Mouse (Mus musculus) T-helper 2 cell (primary cell): ENCODE measurements around the gene S100a4.

Experiments
- in situ Hi-C: fragments of 300-600 bp; cut with MboI, MseI; formaldehyde crosslinking; loops from one replicate; pipeline ENCODE4 v1.15.1; 2025; ENCODE audit warnings: high pct_unique_total_duplicates

Gene S100a4

GRCm38 (mm10) chr3:90603623-90604022 lies at the start of gene S100a4:
S100a4 (plus strand) TSS chr3:90603771.
- in situ Hi-C loops: loop anchor here (5.0 kb wide), 1 partner anchor 86 kb away; no protein-coding TSS in a partner anchor

GRCm38 (mm10) chr3:90555954-90556353 lies 47.6 kb upstream of the S100a4 start:
- in situ Hi-C loops: no loop called here

GRCm38 (mm10) chr3:90560008-90560628 lies 43.5 kb upstream of the S100a4 start, which contains the start of gene S100a3:
S100a3 (plus strand) TSS chr3:90560578.
- in situ Hi-C loops: no loop called here

- in situ Hi-C loops: loop anchor here (5.0 kb wide), 1 partner anchor 47 kb away; the partner anchor contains the start of gene S100a14
Observed at GRCm38 (mm10) chr3:90574691-90575090, 28.9 kb upstream of the S100a4 start.

- in situ Hi-C loops: no loop called here
Observed at GRCm38 (mm10) chr3:90575320-90575719, 28.3 kb upstream of the S100a4 start.

GRCm38 (mm10) chr3:90576351-90577001 lies 27.1 kb upstream of the S100a4 start:
- in situ Hi-C loops: no loop called here

GRCm38 (mm10) chr3:90579433-90579832 lies 24.1 kb upstream of the S100a4 start:
- in situ Hi-C loops: no loop called here

- in situ Hi-C loops: loop anchor here (5.0 kb wide), 1 partner anchor 36 kb away; no protein-coding TSS in a partner anchor
Observed at GRCm38 (mm10) chr3:90581141-90581540, 22.4 kb upstream of the S100a4 start.

- in situ Hi-C loops: loop anchor here (5.0 kb wide), 1 partner anchor 35 kb away; no protein-coding TSS in a partner anchor
Observed at GRCm38 (mm10) chr3:90582156-90582555, 21.4 kb upstream of the S100a4 start.

GRCm38 (mm10) chr3:90582556-90582955 lies 21.0 kb upstream of the S100a4 start:
- in situ Hi-C loops: loop anchor here (5.0 kb wide), 1 partner anchor 35 kb away; no protein-coding TSS in a partner anchor

GRCm38 (mm10) chr3:90583893-90584292 lies 19.7 kb upstream of the S100a4 start:
- in situ Hi-C loops: loop anchor here (5.0 kb wide), 1 partner anchor 33 kb away; no protein-coding TSS in a partner anchor

- in situ Hi-C loops: no loop called here
Observed at GRCm38 (mm10) chr3:90585595-90585994, 18.0 kb upstream of the S100a4 start.

- in situ Hi-C loops: no loop called here
Observed at GRCm38 (mm10) chr3:90586016-90586643, 17.4 kb upstream of the S100a4 start.

GRCm38 (mm10) chr3:90586906-90587305 lies 16.7 kb upstream of the S100a4 start:
- in situ Hi-C loops: no loop called here

- in situ Hi-C loops: no loop called here
Observed at GRCm38 (mm10) chr3:90587361-90588101, 16.0 kb upstream of the S100a4 start.

GRCm38 (mm10) chr3:90589390-90589789 lies 14.2 kb upstream of the S100a4 start:
- in situ Hi-C loops: no loop called here

- in situ Hi-C loops: no loop called here
Observed at GRCm38 (mm10) chr3:90589947-90590346, 13.6 kb upstream of the S100a4 start, which contains the start of gene S100a2. S100a2 (plus strand) TSS chr3:90590247.

- in situ Hi-C loops: no loop called here
Observed at GRCm38 (mm10) chr3:90594466-90594865, 9.1 kb upstream of the S100a4 start.

GRCm38 (mm10) chr3:90595556-90595955 lies 8.0 kb upstream of the S100a4 start:
- in situ Hi-C loops: no loop called here

- in situ Hi-C loops: no loop called here
Observed at GRCm38 (mm10) chr3:90596810-90597209, 6.8 kb upstream of the S100a4 start.

- in situ Hi-C loops: no loop called here
Observed at GRCm38 (mm10) chr3:90597736-90598135, 5.8 kb upstream of the S100a4 start.

- in situ Hi-C loops: no loop called here
Observed at GRCm38 (mm10) chr3:90598212-90598611, 5.4 kb upstream of the S100a4 start.
